Mouse (Mus musculus): ENCODE results near the gene Jpt1.
"Not testable (repeated sequence)": the region's sequence is repeated elsewhere in the genome, so short reads cannot be mapped to it uniquely, and the experiment has no call there.

The Jpt1 gene

DNA sequence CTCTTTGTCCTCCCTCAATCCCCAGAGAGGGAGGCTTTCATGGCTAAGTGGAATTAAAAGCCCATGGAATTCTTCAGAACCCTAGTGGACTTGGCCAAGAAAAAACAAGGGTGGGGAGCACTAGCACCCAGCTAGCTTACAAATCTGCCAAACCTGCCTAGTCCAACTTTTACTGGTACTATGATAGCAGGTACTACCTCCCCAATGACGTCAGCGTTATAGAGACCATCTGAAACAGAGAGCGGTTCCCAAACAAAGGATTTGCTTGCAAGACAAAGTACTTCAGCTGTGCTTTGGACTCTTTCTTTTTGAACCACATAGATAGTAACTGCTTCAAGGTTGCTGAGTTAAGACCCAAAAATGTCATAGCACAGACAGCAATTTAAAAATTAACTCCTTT lies 2.2 kb downstream of the Jpt1 start:
- DNase-seq, result no peak

DNA sequence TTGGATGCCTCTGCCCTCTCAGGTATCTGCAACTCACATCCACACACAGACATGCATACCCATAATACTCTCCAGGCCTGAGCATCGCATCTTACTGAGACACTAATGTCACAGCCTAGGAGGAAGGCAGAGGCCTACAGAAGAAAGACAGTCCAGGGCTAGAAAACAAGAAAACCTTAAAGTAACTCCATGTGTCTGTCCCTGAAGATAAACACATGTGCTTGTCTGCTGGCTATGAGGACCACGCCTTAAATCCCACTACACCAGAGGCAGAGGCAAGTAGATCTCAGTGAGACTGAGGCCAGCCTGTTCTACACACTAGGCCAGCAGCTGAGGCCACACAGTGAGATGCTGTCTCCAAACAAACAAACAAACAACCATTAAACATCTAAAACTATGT lies 3.1 kb downstream of the Jpt1 start:
- DNase-seq, result no peak

DNA sequence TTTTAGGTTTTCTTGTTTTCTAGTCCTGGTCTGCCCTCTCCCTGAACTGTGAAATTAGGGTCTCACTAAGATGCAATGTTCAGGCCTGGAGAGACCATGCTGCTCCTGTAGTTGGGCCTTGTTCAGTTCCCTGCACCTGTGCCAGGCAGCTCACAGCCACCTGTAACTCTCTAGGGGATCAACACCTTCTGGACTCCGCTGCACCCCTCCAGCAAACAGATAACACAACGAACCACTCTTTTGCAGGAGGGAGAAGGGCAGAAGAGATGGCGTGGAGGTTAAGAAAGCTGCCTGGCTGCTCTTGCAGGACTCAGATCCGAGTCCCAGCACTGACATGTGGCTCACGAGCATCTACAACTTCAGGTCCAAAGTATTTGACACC lies 3.7 kb downstream of the Jpt1 start:
- no peak for DNase-seq

DNA sequence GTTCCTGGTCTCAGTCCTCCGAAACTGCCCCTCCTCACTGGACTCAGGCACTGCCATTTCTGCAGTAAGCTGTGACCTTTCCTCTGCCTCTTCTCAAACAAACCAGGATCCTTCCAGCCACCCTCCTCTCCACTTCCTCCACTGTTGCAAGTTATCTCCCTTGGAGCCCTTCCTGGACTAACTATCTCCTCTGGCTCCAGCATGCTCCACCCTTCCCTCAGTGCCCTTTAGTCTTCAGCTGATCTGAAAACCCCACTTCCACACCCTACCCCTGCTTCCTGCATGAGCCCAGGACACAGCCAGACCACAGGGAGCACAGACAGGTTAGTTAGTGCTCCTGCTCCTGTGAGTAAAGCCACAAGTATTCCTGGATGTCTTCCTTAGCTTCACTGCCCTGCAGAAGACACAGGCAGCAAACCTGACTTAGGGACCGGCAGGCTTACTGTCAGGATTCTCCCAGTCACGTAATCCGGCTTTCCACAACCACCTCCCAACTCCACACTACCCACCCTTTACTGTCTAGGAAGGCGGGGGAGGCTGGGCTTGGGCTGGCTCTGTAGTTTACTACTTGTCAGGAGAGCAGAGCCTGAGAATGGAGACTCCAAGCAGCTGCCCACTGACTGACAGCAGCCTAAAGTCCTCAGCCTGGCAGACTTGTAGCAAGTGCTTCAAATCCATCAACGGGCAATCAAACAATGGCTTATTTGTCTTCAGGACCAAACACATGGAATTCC lies 4.2 kb downstream of the Jpt1 start:
- DNase-seq, result no peak

DNA sequence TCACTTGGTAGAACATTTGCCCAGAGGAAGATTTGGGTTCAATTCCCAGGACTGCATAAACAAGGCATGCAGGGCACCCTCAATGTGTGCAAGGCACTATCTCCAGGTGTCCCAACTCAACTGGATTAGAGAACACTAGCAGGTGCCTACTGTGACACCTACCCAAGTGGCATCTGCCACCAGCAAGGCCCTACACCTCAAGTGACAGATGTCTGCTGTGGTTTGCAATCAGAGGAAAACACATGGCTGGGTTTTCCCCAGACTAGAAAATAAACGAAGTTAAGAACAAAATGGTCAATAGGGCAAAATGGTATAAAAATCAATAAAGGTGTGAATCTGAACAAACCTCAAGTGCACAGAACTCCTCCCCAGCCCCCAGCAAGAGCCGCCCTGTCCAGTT lies 6.1 kb downstream of the Jpt1 start:
- no peak for DNase-seq

DNA sequence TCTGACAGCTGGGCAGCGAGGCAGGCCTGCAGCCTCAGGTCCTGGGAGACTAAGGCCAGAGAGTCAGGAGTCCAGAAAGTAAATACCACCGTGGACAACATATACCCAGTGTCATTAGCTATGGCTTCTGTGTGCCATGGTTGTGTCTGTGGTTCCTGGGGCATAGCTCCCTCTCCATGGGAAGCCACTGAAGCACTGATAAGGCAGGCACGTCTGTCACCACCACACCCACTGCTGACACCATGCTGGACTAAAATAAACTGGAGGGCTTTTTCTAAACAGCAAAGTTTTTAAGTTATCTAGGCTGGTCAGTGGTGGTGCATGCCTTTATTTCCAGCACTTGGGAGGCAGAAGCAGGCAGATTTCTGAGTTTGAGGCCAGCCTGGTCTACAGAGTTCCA lies 7.6 kb downstream of the Jpt1 start:
- no peak for DNase-seq

DNA sequence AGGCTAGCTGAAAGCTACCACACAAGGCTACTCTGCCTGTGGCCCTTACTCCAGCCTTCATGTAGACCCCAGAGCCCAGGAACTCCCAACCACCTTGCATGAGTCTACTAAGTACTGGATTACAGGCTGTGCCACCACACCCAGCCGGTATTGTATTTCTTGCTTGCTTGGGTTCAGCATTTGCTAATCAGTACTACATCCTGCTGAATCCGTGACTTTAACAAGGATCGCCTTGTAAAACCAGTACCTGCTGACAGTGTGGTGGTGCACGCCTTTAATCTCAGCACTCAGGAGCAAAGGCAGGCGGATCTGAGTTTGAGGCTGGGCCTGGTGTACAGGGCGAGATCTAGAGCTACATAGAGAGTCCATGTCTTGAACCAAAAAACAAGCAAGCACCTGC lies 11.6 kb downstream of the Jpt1 start:
- DNase-seq, result no peak

DNA sequence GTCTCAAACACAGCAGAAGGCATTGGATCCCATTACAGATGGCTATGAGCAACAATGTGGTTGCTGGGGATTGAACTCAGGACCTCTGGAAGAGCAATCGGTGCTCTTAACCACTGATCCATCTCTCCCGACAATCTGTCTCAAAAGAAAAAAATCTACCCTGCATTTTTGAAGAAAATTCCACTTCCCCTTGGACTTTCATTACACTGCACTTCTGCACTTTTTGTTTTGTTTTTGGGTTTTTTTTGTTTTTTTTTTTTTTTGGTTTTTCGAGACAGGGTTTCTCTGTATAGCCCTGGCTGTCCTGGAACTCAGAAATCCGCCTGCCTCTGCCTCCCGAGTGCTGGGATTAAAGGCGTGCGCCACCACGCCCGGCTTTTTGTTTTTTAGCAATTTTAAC lies 17.6 kb downstream of the Jpt1 start:
- not testable (repeated sequence) for DNase-seq

DNA sequence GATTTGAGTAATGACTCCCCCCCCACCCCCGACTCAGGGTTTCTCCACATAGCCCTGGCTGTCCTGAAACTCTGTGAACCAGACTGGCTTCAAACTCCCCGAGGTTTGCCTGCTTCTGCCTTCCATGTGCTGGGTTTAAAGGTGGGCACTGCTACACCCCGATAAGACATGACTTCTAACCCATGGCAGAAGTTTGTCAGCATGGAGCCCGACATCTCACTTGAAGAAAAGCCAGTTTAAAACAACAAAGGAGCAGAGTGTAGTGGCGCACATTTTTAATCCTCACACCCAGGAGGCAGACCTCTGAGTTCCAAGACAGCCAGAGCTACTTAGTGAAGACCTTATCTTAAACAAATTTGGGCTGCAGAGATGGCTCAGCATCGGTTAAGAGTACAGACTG lies 21.8 kb downstream of the Jpt1 start:
- DNase-seq, result no peak

DNA sequence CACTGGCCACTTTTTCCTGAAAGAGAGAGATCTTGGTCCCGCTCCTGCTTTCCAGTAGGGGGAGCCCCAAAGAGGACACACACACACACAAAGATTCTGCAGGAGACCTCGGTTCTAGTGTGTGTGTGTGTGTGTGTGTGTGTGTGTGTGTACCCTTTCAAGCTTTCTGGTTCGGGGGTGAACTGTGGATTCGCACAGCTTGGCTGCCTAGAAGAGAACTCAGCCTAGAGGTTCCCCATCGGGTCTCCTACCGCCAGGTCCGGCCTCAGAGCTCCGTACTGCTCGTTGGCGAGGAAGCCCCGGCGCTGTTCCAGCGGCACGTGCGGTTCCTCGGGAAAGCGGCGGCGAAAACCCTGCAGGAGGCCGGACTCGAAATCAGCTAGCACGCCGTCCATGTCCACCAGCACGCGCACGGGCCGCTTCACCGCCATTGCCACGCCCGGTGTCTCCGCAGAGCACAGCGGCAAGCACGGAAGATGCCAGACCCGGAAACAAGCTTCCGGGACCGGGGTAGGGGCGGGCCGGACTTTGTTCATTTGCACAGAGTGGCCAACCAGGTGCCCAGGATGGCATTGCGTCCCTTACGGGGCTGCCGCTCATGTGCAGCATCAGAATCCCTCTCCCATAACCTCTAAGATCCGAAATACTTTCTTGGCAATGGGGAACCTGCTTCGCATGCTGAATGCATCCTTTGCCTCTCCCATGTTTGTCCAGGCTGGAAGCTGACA lies 22.7 kb downstream of the Jpt1 start, which contains the start of gene Nt5c:
Gene Nt5c (minus strand): TSS at position 507 of the 728 bp plus-strand sequence.
- peak; percentile 87 to 91 for DNase-seq

DNA sequence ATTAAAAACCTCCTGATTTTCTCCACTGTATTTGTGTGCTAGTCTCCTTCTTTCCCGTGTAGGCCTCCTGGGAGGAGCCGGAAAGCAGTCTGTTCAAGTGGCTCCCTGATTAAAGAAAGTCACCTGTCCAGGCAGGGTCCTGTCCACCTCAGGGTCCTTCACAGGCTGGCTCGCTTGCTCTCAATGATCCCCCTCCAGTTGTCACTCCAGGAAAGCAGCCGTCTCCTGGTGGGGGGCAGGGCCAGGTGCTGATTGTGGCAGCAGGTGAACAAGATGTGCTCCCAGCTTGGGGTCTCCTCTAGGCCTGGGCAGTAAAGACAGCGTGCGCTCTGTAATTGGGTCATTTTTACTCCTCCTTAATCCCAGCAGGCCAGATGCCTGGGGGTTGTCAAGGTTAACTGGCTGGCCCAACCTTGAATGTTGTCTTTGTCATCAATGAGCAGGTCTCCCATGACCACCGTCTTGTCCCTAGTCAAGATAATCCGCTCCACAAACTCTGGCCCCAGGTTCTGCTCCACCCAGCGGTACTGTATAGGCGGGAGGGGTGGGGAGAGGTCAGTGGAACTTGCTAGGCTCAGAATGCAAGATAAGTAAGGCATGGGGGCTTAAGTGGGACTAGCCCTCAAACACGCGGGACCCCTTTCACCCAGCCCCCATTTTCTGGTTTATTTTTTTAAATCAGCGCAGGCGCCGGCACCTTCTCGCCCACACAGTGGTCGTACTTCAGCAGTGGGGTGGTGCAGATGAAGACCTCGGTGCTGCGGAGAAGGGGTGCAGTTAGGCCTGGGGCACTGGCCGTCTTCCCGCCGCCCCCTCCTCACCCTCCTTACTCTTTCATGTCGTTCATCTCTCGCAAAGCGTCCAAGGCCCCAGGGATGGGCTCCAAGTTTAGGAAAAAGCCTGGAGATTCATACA lies 23.5 kb downstream of the Jpt1 start:
- no peak for DNase-seq

DNA sequence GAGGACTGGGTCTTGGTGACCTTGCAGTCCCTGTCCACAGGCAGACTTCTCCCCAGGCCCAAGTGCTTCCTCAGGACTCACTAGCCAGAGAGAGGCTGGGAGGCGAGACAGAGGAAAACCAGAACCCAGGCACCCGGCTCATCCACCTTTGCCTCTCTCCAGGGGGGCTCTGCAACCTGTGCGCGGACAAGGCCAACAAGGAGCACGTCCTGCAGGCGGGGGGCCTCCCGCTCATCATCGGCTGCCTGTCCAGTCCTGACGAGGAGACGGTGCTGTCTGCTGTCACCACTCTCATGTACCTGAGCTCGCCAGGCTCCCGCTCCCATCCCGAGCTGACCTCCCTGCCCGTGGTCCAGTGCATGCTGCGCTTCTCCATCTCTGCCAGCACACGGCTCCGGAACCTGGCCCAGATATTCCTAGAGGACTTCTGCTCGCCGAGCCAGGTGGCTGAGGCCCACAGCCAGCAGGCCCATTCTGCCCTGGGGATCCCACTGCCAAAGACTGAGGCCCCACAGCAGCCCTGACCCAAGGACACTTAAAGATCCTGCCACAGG lies 25.6 kb downstream of the Jpt1 start:
- no peak for DNase-seq

DNA sequence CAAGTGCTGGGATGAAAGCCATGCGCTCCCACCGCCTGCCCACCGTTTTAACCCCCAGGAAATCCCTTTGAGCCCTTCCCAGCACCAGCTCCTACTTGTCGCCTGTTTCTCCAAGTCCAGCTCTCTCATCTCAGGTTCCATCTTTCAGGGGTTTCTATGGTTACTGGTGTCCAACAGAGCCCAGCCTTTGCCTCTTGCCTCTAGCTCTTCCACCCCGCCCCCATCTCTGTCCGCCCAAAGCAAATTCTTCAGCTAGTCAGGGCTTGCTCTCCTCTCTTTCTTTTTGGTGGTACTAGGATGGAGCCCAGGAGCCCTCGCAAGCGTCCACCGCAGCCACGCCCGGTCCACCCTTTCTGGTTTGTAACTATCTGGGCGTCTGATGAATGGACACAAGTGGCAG lies 29.0 kb downstream of the Jpt1 start:
- no peak for DNase-seq

DNA sequence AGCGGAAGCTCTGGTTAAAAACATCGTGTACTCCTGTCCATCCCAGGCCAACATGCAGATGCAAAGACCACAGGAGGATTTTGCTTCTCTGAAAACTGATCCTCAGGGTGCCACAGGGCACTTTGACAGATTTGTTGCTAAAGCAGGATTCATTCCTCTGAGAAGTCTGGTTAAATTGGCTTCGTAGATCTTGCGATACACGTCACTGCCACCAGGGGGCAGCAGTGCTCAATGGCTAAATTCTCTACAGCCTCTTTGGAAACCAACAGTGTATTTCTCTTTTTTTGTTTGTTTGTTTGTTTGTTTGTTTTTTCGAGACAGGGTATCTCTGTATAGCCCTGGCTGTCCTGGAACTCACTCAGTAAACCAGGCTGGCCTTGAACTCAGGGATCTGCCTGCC lies 30.5 kb downstream of the Jpt1 start:
- peak; percentile 59 to 86 for DNase-seq

DNA sequence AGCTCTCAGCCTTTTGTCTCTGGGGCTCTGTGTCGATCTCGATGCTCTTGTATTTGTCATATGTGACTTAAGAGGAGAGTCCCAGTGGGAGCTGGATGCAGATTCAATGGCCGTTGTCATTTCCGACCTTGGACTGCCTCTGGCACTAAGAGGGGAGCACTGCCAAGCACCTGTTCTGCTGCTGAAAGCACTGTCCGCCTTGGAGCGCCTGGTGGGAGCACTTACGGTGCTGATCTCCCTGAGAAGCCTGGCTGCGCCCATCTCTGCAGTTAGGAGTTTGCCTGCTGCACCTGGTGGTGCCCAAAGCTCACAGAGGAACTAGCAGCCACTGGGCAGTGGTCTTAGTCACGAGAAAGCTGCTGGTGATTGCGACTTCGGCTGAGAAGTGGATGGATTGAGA lies 30.9 kb downstream of the Jpt1 start:
- no peak for DNase-seq

DNA sequence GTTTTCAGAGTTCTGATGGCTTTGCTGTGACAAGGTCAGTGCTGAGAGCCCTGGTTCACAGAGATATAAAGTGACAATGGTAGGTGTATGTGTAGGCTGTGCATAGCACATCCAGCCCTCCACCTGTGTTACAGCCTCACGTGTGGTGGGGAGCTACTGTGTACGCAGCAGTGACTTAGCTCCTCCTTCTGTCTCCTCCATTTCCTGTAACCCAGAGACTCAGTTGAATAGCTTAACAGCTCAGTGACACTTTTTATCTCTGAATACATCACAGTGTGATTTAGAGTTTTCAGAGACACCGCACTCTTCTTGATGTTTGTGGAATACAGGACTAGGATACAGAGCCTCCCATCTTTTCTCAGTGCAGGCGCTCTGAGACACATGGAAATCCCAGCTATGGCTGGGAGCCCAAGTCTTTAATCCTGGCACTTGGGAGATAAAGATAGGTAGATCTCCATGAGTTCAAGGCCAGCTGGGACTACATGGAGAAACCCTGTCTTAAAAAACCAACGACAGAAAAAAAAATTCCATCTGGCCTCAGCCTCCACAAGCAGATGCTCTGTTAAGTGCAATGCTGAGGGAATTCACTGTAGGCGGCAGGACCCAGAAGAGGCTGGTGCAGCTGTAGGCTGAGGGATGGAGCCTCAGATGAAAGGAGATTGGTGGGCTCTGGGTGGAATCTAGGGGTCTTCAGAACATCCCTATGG lies 32.5 kb downstream of the Jpt1 start:
- no peak for DNase-seq

DNA sequence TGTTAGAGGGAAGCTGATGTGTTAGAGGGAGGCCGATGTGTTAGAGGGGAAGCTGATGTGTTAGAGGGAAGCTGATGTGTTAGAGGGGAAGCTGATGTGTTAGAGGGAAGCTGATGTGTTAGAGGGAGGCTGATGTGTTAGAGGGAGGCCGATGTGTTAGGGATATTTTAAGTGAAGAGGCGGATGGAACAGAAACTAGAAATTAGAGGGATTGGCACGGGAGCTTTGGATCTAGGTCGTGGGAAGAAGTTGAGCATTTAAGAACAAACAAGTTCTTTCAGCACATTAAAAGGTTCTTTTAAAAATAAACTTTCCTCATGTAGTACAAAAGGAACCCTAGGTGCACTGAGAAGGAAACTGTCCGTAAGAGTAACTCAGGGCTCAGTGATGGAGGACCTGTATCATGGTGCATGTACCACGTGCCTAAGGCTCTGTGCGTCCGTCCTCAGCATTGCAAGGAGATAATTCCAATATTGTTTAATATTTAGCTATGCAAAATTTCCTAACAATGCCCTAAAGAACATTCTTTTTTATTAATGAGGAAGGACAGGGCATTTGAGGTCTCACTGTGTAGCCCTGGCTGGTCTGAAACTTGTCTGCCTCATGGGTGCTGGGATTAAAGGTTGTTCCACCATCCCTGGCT lies 35.8 kb downstream of the Jpt1 start:
- no peak for DNase-seq

DNA sequence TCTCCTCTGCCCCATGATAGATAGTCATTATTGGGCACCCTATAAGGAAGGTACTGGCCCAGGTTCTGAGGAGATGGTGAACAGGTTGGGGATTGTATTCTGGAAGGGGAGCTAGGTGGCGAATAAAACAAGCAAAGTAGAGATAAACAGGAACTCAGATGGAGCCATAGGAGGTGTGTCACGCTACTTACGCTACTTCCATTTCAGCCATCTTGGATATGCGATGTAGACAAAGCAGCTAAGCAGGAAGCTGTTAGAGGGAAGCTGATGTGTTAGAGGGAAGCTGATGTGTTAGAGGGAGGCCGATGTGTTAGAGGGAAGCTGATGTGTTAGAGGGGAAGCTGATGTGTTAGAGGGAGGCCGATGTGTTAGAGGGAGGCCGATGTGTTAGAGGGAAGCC lies 36.8 kb downstream of the Jpt1 start:
- DNase-seq, result not testable (repeated sequence)

DNA sequence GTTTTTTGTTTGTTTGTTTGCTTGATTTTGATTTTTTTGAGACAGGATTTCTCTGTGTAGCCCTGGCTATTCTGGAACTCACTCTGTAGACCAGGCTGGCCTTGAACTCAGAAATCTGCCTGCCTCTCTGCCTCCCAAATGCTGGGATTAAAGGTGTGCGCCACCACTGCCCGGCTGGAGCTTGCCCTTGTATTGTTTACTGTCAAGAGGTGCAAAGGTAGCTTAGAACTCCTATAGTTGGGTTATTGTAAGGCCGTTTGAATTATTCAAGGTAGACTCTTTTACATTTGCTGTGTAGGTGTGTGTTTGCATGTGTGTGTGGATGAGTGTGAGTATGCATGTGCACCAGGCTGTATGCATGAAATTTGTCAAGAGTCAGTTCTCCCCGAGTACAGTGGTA lies 37.6 kb downstream of the Jpt1 start:
- DNase-seq, result not testable (repeated sequence)

DNA sequence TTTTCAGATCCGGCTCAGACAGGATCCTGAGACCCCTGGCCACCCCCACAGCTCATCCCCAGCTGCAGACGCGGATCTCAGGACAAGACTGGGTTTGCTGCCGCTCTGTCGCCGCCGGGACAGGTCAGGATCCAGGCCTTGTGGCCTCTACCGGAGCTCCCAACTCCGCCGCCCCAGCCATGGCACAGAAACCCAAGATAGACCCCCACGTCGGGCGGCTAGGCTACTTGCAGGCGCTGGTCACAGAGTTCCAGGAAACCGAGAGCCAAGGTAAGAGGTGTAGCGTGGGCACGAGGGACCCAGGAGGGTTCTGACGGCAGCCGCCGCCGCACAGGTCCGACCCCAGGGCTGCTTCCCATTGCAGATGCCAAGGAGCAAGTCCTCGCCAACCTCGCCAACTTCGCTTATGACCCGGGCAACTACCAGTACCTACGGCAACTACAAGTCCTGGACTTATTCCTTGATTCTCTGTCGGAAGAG lies 38.4 kb downstream of the Jpt1 start:
- DNase-seq, result no peak

DNA sequence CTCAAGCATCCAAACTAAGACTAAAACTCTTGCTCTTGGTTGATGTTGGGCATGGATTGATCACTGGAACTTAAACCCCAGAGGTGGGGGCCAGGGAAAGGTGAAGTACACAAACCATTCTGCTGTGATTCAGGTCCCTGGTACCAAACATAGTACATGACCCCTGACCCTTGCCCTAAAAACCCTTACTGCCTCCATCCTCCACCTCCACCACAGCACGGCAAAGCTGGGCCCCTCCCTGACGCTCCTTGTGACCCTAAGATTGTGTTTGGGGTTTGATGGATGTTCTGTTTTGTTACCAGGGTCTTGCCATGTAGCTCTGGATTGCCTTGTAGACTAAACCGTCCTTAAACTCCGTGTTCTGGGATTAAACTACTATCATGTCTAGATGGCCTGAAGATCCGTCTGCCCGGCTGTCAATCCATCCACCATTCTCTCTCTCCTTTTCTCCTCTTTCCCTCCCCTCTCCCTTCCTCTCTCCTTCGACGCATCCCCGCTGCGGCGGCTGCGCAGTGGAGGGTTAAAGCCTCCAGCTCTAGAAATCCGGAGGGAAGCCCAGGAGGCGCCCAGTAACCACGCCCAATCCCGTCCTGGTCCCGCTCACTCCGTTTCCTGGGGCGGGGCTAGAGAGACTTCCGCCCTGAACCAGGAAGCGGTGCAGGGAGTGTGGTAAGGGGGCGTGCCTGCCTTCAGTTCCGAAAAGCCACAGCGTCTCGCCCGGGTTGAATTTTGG lies 39.0 kb downstream of the Jpt1 start, which contains the start of gene Armc7:
Gene Armc7 (plus strand): TSS at position 643 of the 733 bp plus-strand sequence.
- peak; percentile 96 to 97 for DNase-seq

All from kidney, postnatal 36 days (tissue).